Mouse (Mus musculus) neural tube, embryonic 14.5 days (tissue): ENCODE results near the gene Elovl7. TPM values are rescaled to one million over a fixed set of nuclear protein-coding genes. Genes with fewer than 3 reads are reported as not detected.

Experiments
- ATAC-seq: fragments of 200-750 bp; cut with Nextera tagmentation; 2 replicates; pipeline ENCODE4 v1.8.0; 2017; ENCODE audit warnings: low read depth, mild to moderate bottlenecking, moderate TSS enrichment, moderate library complexity
- H3K27ac ChIP-seq: fragments of 300-500 bp; sonication (generic); 2 replicates; pipeline ENCODE4 v1.5.1; 2014; ENCODE audit warnings: low read depth, mild to moderate bottlenecking, control low read depth, low read length, moderate library complexity, mixed read lengths
- H3K27me3 ChIP-seq: fragments of 300-500 bp; sonication (generic); 2 replicates; pipeline ENCODE4 v1.6.1; 2014; ENCODE audit warnings: low read length; ENCODE audit not compliant: control insufficient read depth, insufficient read depth
- H3K36me3 ChIP-seq: fragments of 300-500 bp; sonication (generic); 2 replicates; pipeline ENCODE4 v1.6.1; 2014; ENCODE audit warnings: low read length, mixed read lengths; ENCODE audit not compliant: control insufficient read depth, insufficient read depth
- H3K4me1 ChIP-seq: fragments of 300-500 bp; sonication (generic); 2 replicates; pipeline ENCODE4 v1.6.1; 2014; ENCODE audit warnings: low read length; ENCODE audit not compliant: control insufficient read depth, insufficient read depth
- H3K4me2 ChIP-seq: fragments of 300-500 bp; sonication (generic); 2 replicates; pipeline ENCODE4 v1.6.1; 2014; ENCODE audit warnings: mild to moderate bottlenecking, low read depth, low read length, control low read depth
- H3K4me3 ChIP-seq: fragments of 300-500 bp; sonication (generic); 2 replicates; pipeline ENCODE4 v1.5.1; 2014; ENCODE audit warnings: low read depth, low read length, control low read depth, mixed read lengths
- H3K9ac ChIP-seq: fragments of 300-500 bp; sonication (generic); replicated peaks from 2 replicates; pipeline ENCODE4 v1.6.1; 2014; ENCODE audit warnings: low read depth, mild to moderate bottlenecking, control low read depth, low read length, mixed read lengths
- H3K9me3 ChIP-seq: fragments of 300-500 bp; sonication (generic); 2 replicates; pipeline ENCODE4 v1.6.1; 2016; ENCODE audit warnings: low read length; ENCODE audit not compliant: control insufficient read depth
- WGBS: fragments of 180-500 bp; shearing (Covaris S2); extraction: QIAGEN DNeasy Blood & Tissue Kit; methylation state at CpG from one replicate; pipeline ENCODE4 v1.1.7; 2014; 5-methylcytosine and 5-hydroxymethylcytosine counted together
- polyA plus RNA-seq: library from polyadenylated mRNA; unstranded; fragments of >200 nt; fragmentation: Nextera tagmentation; extraction: Ambion mirVana; gene quantifications from 2 replicates; pipeline ENCODE4 v1.2.1, GENCODE M21; 2014

The Elovl7 gene
- polyA plus RNA-seq, 1 experiment from 2014 or later = 1.9 TPM

DNA sequence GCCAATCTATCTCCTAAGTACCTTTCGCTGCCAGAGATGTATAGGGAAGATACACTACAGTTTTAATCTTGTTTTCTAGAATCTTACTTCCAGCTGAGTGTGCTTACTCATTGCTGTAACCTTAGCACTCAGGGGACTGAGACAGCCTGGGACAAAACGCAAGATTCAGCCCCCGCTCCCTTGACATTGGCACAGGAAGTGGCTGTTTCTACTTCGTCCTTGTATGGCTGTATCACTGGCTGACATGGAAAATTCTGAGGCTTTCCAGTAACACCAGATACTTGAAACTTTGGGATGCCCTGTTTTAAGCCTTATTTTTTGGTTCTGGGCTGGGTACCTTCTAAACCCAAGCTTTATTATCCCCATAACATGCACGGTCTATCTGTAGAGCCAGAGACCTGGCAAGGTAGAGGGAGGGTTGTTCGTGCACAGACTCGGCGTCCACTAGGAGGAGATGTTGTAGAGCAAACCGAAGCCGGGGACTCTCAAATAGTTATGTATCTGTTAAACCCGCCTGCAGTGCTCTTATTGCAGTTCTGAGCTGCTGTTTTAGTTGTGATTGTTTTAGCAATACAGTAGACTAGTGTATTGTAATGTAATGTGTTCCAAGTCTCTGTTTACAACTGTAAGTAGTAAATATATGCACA lies 23.0 kb upstream of the Elovl7 start:
- WGBS = 63% methylated on average over 11 of the region's 11 CpGs
- Histone ChIP-seq H3K4me1 (no peaks in the 10 kb centered on the region), H3K4me2 (no peak overlapping the region), H3K4me3 (no peak overlapping the region), H3K27me3 (no peaks in the 10 kb centered on the region), H3K9ac (no peak overlapping the region), H3K9me3 (no peaks in the 10 kb centered on the region), H3K27ac (no peak overlapping the region), H3K36me3 (peaks cover 4% of the 10 kb centered on the region)
- peak; percentile 78; the same call in 1 of the 2 replicates for ATAC-seq

DNA sequence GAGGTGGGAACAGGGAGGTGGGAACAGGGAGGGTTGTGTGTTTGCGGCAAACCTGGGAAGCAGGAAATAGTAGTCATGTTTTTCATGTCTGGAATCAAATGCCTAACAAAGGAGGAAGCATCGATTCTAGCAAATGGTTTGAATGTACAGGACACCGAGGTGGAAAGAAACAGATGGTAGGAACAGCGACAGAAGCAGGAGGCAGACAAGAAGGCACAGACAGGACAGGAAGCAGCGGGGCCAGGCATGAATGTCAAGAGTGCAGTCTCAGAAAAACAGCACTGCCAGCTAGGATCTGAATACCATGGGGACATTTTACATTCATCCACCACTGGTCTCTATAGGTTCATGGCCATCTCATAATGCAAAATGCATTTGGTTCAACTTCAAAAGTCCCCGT lies 18.7 kb upstream of the Elovl7 start:
- Histone ChIP-seq H3K9me3 (no peaks in the 10 kb centered on the region), H3K4me2 (no peak overlapping the region), H3K9ac (no peak overlapping the region), H3K36me3 (peaks cover 4% of the 10 kb centered on the region), H3K27me3 (no peaks in the 10 kb centered on the region), H3K4me1 (no peaks in the 10 kb centered on the region), H3K4me3 (no peak overlapping the region), H3K27ac (no peak overlapping the region)
- no peak for ATAC-seq
- 94% methylated on average over 6 of the region's 6 CpGs for WGBS

DNA sequence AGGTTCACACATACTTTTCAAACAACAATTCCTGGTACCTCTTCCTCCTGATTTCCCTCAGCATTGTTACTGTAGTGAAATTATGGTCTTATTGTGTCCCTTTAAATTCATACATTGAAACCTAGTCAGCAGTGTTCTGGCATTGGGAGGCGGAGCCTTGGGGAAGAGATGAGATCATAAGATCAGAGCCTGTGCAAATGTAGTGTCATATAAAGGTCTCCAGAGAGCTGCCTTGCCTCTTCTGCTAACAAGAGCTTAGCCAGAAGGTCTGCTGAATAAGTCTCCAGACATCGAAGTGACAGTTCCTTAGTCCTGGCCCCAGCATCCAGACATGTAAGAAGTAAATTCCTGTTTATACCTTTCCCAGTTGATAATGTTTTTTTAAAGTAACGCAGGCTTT lies 9.3 kb upstream of the Elovl7 start:
- Histone ChIP-seq H3K4me3 (no peak overlapping the region), H3K4me1 (no peaks in the 10 kb centered on the region), H3K27ac (no peak overlapping the region), H3K4me2 (no peak overlapping the region), H3K9ac (no peak overlapping the region), H3K36me3 (no peaks in the 10 kb centered on the region), H3K27me3 (no peaks in the 10 kb centered on the region), H3K9me3 (no peaks in the 10 kb centered on the region)
- 87% methylated on average over 3 of the region's 3 CpGs for WGBS
- ATAC-seq = no peak

DNA sequence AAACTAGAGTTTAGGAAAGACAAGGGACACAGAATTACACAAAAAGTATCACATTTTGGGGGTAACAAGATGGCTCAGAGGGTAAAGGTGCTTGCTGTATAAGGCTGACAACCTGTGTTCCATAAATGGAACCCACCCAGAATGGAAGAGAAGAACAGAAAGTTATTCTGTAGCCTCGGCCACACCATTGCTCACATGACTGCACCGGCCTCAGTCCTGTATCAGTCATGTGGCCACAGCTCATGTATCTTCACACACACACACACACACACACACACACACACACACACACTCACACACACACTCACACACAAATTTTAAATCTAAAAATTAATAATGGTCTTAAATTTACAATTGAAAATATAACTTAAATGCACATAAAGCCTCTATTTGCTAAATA lies 6.8 kb upstream of the Elovl7 start:
- WGBS = 90% methylated on average over 2 of the region's 2 CpGs

DNA sequence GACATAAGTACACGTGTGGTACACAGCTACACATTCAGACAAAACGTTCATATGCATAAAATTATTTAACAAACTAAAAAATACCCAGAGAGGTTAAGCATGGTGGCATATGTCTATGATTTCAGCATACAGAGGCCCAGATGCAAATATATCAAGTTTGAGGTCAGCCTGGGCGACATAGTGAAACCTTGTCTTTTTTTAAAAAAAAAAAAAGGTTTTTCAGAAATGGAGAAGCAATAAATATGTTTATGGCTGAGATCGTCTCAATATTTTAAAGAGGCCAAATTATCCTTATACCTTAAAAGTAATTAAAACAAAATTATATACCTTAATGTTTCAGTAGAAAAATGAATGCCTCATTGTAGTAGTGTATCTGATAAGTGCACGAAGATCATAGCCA lies 6.1 kb upstream of the Elovl7 start:
- Histone ChIP-seq H3K9ac (no peak overlapping the region), H3K27ac (no peak overlapping the region), H3K4me3 (no peak overlapping the region), H3K4me2 (no peak overlapping the region), H3K4me1 (no peaks in the 10 kb centered on the region), H3K9me3 (no peaks in the 10 kb centered on the region), H3K36me3 (no peaks in the 10 kb centered on the region), H3K27me3 (no peaks in the 10 kb centered on the region)
- ATAC-seq = no peak
- WGBS = 70% methylated on average over 5 of the region's 5 CpGs

More for the DNA sequence above, 6.8 kb upstream of the Elovl7 start:
- H3K27me3 ChIP-seq = no peaks in the 10 kb centered on the region
- H3K4me1 ChIP-seq = no peaks in the 10 kb centered on the region
- H3K36me3 ChIP-seq = no peaks in the 10 kb centered on the region
- no peak overlapping the region for H3K9ac ChIP-seq
- ATAC-seq = no peak
- H3K4me2 ChIP-seq = no peak overlapping the region
- no peak overlapping the region for H3K4me3 ChIP-seq
- no peak overlapping the region for H3K27ac ChIP-seq
- H3K9me3 ChIP-seq = no peaks in the 10 kb centered on the region

DNA sequence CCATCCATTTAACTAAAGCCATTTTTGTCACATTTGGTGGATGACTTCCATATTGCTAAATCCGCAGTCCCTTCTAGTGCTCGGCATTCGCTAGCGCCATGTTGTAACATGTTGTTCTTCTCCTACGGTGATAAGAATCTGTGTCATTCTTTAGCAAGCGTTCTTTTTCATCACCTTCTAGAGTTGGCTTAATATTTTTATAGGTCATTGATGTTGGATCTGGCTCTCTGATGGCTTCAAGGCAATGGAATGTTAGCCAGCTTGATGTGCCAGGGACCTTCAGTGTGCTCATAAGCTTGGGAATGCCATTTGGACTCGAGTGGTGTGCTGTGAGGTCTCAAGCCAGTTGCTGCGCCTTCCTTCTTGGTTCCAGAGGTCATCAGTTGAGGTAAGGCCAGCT lies 3.2 kb upstream of the Elovl7 start:
- Histone ChIP-seq H3K9me3 (no peaks in the 10 kb centered on the region), H3K9ac (no peak overlapping the region), H3K4me3 (no peak overlapping the region), H3K27ac (no peak overlapping the region), H3K4me1 (no peaks in the 10 kb centered on the region), H3K27me3 (peaks cover 8% of the 10 kb centered on the region), H3K4me2 (no peak overlapping the region), H3K36me3 (no peaks in the 10 kb centered on the region)
- WGBS = 93% methylated on average over 8 of the region's 8 CpGs
- no peak for ATAC-seq

DNA sequence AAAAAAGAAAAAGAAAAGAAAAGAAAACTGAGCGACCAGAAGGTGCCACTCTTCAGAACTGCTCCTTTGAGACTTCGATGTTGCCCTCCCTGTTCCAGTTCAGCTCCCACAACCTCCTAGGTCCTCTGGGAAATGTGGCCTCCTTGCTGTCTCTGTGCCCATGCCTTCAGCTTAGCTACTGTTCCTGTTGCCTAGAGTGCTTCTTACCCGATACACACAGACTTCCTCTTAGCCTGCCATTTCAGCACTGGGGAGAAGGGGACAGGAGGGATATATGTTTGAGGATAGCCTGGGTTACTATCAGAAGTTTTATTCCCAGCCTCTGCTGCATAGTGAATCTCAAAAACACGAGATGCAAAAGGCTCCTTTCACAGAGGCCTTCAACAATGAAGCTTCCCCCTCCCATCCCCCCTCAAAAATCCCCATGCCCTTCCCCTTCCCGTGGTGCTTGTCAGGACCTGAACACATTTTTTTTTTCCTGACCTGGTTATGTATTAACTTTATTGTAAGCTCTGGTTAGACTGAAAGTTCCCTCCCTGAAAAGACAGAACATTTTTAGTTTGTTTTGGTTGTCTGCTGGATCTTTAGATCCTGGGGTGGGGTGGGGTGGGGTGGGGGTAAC lies 1.7 kb upstream of the Elovl7 start:
- H3K4me2 ChIP-seq = no peak overlapping the region
- H3K9me3 ChIP-seq = no peaks in the 10 kb centered on the region
- H3K27ac ChIP-seq = no peak overlapping the region
- 55% methylated on average over 5 of the region's 5 CpGs for WGBS
- H3K27me3 ChIP-seq = peaks cover 11% of the 10 kb centered on the region
- H3K4me1 ChIP-seq = no peaks in the 10 kb centered on the region
- no peak overlapping the region for H3K9ac ChIP-seq
- no peaks in the 10 kb centered on the region for H3K36me3 ChIP-seq
- ATAC-seq = no peak
- H3K4me3 ChIP-seq = no peak overlapping the region

DNA sequence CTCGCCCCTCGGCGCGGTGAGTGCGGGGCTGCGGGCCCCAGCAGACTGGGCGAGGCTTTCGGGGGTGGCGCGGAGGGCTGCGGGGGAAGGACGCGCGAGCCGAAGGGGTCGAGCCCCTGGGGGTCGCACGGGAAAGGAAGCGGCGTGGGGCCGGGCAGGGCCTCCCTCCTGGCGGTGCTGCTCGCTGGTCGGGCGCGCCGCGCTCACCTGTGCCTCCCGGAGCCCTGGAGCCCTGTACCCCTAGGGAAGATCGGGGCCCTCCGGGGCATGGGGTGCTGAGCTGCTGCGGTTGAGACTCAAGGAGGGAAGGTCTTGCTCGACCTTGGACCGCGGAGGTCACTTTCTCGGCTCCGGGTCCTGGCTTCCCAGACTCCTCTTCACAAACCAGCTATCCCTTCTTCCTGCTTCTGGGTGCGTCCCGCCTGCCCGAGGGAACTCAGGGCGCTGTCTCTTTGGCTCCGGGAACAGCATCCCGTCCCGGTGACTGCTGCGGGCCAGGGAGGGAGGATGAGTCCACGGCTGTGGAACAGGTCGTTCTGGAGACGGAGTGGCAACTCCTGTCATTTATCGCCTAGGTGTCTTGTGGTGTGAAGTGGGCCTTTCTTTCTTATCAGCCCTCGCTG lies 392 bp downstream of the Elovl7 start:
- H3K27me3 ChIP-seq = peaks cover 11% of the 10 kb centered on the region
- peak overlapping the region; percentile 64 for H3K4me3 ChIP-seq
- no peak overlapping the region for H3K27ac ChIP-seq
- H3K4me1 ChIP-seq = no peaks in the 10 kb centered on the region
- H3K9me3 ChIP-seq = no peaks in the 10 kb centered on the region
- peak overlapping the region; percentile 66 for H3K9ac ChIP-seq
- WGBS = under 1% methylated on average over 31 of the region's 50 CpGs
- peak; percentile 73 for ATAC-seq
- H3K4me2 ChIP-seq = peak overlapping the region; percentile 100
- H3K36me3 ChIP-seq = no peaks in the 10 kb centered on the region

DNA sequence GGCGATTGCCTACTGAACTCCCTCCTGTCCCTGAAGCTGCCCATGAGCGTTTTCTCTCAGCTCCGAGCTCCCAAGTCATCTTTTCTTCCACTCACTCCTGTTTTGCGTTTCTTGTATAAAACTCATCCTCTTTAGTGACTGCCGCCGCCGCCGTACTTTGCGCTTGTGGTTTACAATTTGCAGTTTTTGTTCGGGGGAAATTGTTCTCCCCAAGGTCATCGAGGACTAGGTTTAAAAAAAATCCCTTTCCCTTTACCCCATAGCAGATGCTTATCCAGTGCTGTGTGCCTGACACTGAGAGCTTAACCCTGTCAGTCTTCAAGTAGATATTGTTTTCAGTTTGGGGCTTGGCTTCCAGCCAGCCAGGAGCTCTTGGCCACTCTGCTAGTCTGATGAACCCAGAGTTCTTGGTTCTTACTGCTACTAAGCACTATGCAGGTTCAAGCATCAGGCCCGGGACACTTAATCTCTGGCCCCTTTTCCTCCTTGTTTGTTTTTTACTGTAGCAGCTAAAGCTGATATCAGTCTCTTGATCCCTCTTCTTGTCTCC lies 1.1 kb downstream of the Elovl7 start:
- Histone ChIP-seq H3K4me3 (peak overlapping the region; percentile 64), H3K9ac (no peak overlapping the region), H3K4me2 (peak overlapping the region; percentile 100), H3K27me3 (peaks cover 11% of the 10 kb centered on the region), H3K4me1 (no peaks in the 10 kb centered on the region), H3K9me3 (no peaks in the 10 kb centered on the region), H3K27ac (no peak overlapping the region), H3K36me3 (no peaks in the 10 kb centered on the region)
- no peak; the same call in 1 of the 2 replicates for ATAC-seq
- 4% methylated on average over 12 of the region's 12 CpGs for WGBS
